Mouse (Mus musculus) inflammation-experienced regulatory T-cells, adult 6 months (primary cell): ENCODE results near the gene Taf12. TPM values are rescaled to one million over a fixed set of nuclear protein-coding genes. Genes with fewer than 3 reads are reported as not detected.
"Not testable (repeated sequence)": the region's sequence is repeated elsewhere in the genome, so short reads cannot be mapped to it uniquely, and the experiment has no call there.

ENCODE experiments used
- ATAC-seq: one replicate; pipeline ENCODE4 v1.8.0; 2017
- polyA plus RNA-seq, 3 experiments: library from polyadenylated mRNA; unstranded; fragments of 100-300 nt; shearing (Covaris generic); gene quantifications; one replicate each; pipeline ENCODE4 v1.2.1; 2017

Gene Taf12
- polyA plus RNA-seq, 3 experiments from 2014 or later = 78.9 to 105 (median 84.2) TPM

DNA sequence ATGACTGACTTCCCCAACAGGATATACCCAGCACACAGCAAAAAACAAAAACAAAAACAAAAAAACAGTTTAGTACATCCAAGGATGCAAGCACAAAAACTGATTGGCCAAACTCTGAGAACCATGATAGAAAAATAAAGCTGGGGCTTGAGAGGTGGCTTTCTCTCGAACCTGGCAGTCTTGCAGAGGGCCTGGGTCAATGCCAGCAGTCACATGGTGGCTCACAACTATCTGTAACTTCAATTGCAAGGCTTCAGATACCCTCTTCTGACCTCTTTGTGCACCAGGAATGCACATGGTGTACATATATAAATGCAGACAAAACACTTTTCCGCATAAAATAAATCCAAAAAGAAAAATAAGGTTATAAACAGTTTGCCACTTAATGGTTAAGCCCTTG, 1.0 kb upstream of the Taf12 start:
- ATAC-seq = no peak

GRCm38 (mm10) chr4:132275949-132276348, 1.8 kb downstream of the Taf12 start:
- no peak for ATAC-seq

GRCm38 (mm10) chr4:132288840-132289239, 14.7 kb downstream of the Taf12 start:
- not testable (repeated sequence) for ATAC-seq

- no peak for ATAC-seq
These were observed 16.9 kb downstream of the Taf12 start for GRCm38 (mm10) chr4:132291056-132291455.

DNA sequence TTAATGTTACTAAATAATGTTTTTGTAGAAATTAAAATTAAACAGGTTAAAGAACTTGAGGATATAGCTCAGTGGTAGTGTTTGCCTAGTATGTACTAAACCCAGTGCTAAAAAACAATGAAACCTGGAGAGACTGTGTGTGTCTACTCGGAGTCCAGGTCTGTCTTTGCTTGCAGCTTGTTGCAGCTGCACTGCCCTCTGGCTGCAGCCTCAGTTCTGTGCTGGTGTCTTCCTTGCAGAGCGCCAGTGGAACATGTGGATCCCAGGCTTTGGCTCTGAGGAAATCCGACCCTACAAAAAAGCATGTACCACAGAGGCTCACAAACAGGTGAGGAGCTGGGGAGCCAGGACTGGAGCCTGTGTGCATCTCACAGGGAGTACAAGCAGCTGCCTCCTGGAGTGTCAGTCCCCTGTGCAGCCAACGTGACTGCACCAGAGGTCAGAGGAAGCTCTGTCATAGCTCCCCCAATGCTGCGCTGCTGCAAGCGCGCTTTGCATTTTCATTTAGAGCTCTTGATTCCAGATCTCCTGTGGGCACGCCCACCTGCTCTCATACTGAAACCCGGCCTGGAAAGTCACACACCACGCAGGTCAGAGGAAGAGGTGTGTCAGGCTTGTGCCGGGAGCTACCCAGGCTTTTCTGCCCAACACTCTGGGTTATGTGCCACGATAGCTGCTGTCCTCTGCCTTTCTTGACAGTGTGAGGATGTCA, 17.6 kb downstream of the Taf12 start:
- ATAC-seq = no peak

DNA sequence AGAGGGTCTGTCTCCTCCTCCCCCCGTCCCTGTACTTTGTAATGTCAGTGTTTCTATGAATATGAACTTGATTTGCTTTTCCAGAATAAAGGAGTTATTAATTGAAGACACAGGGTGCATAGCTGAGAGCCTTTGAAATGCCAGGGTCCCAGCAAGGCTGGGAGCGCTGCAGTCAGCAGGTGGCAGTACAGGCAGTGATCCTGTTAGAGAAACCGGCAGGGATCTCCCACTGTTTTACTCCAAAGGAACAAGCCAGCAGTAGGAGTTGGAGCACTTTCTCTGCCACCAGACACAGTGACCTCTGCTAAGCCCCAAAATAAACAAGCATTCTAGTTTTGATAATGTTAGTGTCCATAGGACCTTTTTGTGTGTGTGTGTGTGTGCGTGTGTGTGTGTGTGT, 18.8 kb downstream of the Taf12 start:
- ATAC-seq = no peak

DNA sequence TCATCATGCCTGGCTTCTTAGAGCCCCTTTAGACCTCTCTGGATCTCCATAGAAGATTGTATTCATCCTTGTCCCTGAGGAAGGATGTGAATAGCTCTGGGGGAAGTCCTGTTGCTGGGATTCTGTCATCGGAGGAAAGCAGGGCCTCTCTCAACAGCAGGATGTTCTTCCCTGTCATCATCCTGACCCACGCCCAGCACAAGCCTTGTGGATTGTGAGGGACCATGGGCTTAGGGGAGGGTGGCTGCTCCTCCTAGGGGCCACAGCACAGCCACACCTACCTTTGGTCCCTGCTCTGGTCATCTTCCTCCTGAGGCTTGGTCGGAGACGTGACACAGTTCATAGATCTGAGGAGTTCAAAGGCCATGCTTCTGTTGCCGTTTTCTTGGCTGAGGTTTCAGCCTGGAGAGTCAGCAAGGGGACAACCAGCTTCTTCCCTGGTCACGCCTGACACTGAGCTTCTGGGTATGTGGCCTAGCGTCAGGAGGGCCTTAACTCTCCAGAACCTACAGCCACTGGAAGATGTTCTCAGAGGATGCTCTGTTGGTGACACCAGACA, 19.6 kb downstream of the Taf12 start:
- no peak for ATAC-seq

DNA sequence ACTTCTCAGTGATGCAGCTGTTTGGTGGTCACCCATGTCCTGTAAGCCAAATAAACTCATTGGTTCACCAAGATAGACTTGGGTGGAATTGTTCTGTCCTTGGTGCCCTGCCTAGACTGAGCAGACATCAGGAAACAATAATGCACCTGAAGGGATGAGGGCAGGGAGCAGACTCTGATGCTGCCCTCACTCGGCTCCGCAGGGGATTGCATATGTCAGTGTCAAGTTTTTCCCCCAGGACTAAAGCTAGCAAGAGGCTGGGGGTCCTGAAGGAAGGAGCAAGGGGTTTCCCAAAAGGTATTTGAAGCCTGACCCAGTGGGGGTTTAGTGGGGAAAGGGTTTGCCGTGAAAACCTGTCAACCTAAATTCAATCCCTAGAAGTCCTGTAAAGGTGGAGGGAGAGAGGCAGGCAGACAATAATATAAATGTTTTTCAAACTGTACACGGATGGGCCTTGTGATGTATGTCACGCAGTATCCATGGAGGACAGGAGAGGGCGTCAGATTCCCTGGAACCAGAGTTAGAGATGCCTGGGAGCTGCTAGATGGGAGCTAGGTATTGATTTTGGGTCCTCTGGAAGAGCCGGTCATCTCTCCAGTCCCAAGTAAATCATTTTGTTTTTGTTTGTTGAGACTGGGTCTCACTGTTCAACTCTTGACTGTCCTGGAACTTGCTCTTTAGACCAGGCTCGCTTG, 21.7 kb downstream of the Taf12 start:
- no peak for ATAC-seq

DNA sequence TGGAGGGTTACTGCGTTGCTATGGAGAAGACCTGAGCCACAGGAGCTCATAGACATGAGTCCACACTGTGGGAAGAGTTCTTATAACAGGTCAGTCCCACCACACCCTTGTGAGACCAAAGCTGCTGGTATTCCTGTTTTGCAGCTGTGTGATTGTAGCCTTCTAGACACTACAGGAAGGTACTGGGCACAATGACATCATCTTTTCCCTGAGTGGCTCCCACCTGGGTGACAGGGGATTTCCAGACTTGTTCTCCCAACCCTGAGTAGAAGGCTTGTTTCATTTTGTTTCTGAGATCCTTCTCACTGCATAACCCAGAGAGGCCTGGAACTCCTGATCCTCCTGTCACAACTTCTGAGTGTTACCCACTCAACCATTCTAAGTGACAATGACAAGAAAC, 25.7 kb downstream of the Taf12 start:
- ATAC-seq = no peak

DNA sequence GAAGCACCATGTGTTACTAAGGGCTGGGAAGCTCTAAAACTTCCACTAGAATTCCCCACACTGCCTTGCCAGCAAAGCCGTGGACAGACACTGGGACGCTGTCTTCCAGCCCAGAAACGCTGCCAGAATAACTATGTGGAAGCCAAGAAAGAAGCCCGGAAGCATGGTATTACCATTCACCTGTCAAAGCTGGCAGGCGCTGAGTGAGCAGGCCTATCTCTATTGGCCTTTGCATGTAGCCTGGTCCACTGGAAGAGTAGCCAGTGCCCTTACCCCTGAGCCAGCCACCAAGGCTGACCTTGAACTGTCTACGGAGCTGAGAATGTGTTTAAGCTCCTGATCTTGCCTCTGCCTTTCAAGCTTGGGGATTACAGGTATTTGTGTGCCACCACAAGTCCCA, 27.3 kb downstream of the Taf12 start:
- ATAC-seq = no peak

GRCm38 (mm10) chr4:132301965-132302938, 28.1 kb downstream of the Taf12 start:
- ATAC-seq = peak; percentile 73

DNA sequence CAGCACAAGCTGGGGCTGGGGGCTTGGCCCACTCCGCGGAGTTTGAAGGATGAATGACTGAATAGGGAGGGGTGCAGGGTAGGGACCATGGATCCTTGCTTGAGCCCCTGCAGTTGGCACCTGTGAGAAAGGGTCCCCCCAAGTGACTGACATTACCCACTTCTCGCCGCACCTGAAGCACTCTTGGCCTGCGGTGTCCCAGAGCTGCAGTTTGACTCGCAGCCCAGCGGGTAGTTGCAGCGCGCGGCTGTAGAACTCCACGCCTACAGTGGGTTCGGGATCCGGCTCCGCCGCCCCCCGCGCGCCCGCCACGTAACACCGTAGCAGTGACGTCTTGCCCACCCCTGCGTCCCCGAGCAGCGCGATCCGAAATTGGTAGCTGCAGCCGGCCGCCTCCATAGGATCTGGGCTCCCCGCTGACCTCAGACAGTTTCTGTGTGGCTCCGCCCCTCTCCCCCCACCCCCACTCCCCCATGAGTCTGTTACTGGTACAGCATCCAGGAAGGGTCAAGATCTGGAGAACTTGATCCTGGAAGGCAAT, 28.8 kb downstream of the Taf12 start, which contains the start of gene Rab42:
Gene Rab42, minus strand, starts transcription at position 447 of the 541 bp plus-strand sequence.
- peak; percentile 76 for ATAC-seq

- ATAC-seq = not testable (repeated sequence)
These were observed 29.3 kb downstream of the Taf12 start for GRCm38 (mm10) chr4:132303484-132303883.

- no peak for ATAC-seq
These were observed 31.1 kb downstream of the Taf12 start for GRCm38 (mm10) chr4:132305276-132305675.

GRCm38 (mm10) chr4:132306004-132306403, 31.8 kb downstream of the Taf12 start:
- no peak for ATAC-seq

DNA sequence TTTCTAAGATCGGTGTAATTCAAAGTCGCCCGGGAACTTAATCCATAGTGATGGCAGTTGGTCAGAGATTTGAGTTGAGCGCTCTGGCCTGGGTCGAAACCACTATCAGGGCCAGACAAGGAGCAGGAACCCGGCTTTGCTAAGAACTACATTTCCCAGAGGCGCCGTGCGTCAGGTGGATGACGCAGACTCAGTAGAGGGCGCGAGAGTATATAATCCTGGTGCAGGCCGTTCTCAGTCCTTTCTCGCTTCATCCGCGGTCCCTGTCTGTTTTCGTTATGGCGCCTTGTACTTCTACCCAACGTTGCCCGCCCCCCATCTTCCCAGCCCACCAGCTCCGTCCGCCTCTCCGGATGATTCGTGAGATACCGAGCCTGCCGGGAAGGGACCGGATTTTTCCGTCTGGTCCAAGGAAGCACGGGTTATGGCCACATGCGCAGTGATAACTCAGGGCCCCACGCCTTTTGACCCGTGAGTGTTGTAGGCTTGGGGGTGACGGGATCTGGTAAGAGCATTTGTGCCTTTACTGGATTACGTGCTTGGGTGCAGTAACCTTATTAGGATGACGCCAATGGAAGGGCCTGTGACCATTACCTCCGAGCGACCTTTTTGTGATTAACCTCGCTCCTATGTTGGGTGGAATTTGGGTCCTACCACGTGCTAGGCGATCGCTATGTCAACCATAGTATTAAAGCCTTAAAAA, 34.4 kb downstream of the Taf12 start:
- ATAC-seq = peak; percentile 93

DNA sequence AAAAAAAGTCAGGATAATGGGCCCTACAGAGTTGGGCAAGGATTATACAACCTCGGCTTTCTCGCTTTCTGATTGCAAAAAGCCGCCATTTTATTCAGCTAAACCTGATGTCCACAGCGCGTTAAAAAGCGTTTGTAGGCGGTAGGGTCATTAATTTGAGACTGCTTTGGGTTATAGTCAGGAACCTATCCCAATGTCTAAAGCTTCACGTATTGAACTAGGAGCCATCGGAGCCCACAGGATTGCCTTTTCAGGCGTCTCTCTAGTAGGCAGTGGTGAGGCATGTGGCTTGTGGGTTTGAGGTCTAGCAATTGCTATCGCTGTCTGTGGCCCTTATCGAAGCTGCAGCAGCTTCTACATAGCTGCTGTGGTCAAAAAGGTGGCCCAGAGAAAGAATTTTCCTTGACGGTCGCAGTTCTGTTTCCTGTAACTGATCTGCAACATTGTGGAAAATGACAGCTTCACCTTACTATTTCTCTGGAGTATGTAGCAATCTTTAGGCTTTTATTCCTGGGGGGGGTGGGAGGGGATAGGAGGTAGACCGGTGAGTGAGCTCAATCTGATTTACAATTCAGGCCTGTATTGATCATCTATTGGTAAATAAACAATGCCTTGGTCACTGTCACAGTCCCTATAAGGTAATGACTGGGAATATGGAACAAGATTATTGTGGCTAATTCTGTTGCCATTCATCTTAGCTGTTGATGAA, 35.1 kb downstream of the Taf12 start:
- peak; percentile 30 for ATAC-seq

DNA sequence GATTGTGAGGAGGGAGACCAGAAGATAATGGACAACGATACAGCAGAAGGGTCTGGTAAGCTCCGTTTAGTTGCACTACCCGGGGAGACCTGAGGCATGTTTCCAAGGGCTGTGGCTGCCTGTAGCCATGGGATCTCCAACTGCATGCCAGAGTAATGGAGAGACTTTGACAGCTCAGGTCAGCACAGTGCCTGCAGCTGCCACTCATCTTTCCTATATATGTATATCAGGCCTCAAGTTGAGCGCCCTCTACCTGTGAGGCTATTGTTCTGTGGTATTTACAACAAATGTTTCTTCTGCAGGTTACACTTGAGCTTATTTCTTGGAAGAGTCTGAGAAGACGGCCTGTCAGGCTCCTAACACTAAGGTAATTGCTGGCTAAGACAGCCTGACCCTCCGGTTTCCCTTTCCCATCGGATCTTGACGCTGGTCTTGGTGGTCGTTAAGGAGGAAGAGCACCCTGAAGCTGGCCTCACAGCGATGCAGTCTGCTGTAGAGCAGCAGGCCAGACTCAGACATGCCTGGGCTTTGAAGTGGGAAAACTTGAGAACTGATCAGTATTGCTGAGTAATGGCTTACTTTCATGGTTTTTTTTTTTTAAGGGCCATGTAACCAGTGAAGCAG, 35.8 kb downstream of the Taf12 start:
- peak; percentile 57 for ATAC-seq

GRCm38 (mm10) chr4:132311209-132311608, 37.0 kb downstream of the Taf12 start:
- no peak for ATAC-seq

- ATAC-seq = no peak
These were observed 37.6 kb downstream of the Taf12 start for GRCm38 (mm10) chr4:132311801-132312200.

DNA sequence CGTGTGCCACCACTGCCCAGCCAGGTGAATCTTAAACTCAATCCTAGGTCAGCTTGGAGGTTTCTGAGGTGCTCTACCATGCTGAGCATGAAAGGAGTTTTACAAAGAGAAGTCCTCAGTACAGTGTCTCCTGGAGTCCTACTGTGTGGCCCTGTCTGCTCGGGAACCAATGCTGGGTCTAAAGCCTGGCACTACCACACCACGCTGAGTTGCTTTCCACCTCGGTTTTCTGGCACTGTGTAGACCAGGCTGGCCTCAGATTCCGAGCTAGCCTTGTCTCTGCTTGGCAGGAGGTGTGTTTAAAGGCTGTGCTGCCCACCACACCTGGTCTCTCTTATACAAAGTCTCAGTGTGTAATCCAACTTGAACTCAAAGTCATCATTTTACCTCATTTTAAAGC, 38.5 kb downstream of the Taf12 start:
- ATAC-seq = no peak
